Mouse (Mus musculus) urinary bladder, postnatal 10 days (tissue): Measurements from ENCODE around the gene Sfta2.

Experiments
- DNase-seq: peaks from one replicate; pipeline ENCODE4 v3.0.0; 2022; ENCODE audit warnings: low spot score

Sfta2 gene

DNA sequence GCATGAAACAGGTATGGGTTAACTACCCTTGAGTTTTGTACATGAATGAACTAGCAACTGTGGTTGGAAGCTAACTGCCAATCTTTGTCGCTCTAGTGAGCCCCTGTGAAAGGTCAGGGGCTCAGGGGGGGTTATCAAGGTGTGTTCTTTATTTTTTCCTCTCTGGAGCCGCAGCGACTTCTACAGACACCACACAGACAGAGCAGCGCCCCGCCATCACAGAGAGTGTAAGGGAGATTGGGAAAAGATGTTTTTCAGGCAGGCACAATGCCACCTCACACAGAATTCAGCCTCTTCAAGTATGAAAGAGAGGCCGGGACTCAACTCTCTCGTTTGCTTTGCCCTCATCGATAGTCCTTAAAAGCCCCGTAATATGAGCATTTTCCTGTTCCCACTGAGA, 9.2 kb upstream of the Sfta2 start:
- DNase-seq, result no peak

DNA sequence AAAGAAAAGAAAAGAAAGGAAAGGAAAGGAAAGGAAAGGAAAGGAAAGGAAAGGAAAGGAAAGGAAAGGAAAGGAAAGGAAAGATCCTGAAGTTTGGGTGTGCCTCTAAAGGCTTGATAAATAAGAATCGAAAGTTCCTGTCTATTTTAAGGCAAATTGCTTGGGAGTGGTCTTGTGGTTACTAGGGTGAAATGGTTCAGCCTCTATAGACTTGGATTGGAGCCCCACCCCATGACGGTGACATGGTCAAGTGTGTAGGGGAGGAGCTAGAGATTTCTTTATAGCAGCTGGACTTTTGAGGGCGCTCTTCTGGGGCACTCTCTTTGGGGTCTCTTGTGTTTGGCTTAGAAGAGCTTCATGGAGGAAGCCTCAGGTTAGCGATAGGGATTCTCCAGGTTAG, 7.6 kb upstream of the Sfta2 start:
- DNase-seq, result no peak

DNA sequence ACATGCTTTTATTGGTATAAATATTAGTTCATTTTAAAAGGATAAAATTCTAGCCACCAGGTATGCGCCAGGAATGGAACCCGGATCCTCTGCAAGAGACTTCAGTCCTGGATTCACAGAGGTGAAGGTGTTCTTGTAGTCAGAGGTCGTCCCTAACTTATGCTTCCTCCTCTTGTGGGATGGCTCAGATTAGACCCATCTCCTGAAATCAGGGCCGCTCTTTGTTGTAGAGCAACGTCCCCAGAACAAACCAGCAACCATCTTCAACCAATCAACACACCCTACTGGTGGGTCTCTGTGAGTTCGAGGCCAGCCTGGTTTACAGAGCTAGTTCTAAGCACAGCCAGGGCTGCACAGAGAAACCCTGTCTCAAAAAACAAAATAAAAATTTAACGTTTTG, 6.9 kb upstream of the Sfta2 start:
- no peak for DNase-seq

DNA sequence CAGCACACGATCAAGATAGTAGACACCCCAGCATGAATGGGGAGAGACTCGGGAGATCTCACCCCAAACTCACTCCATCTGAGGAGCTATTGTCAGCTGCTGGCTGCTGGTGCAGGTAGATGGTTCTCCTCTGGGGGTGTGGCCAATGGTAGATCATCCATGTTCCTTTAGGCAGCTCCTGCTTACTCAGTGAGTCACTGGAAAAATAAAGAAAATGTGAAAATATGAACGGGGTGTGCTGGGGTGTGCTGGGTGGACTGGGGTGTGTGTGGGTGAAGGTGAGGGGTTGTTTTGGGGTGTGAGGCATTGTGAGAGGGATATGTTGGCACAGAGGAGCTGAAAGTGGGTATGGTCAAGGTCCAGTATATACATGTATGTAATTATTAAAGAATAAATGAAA, 4.0 kb upstream of the Sfta2 start:
- DNase-seq, result no peak

DNA sequence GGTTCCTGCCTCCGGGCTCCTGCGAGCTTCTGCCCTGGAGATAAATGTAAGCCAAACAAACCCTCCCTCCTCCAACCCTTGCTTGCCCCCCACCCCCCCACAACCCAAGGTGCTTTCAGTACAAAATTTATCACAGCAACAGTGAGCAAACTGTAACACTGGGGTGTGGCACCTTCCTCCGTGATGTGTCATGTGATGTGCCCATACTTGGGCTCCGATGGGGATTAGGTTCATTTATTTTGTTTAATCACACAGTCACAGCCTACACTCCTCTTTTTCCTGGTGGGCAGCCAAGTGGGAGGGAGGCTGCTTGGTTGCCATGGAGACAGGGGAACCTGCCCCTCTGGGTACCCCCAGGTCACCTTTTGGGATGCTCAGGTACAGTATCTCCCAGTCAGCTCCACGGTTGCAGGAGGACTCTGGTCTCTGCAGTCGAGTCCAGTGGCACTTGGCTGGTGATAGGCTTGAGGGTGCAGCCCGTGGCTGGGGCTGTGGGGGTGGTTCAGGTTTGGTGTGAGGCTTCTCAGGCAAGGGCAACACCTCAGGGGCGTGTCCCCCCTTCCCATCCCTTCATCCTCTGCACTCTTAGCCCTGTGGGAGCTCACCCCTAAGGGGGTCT, 496 bp downstream of the Sfta2 start:
- no peak for DNase-seq

DNA sequence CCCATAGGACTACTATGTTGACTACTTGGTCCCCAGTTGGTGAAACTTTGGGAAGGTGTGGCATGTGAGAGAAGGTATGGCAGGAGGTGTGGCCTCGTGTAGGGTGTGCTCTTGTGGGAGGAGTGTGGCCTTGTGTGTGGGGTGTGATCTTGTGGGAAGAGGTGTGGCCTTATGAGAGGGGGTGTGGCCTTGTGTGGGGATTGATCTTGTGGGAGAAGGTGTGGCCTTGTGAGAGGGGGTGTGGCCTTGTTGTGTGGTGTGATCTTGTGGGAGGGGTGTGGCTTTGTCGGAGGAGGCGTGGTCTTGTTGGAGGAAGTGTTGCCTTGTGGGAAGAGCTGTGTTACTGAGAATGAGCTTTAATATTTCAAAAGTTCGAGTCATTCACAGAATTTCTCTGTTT, 15.8 kb downstream of the Sfta2 start:
- DNase-seq, result no peak

DNA sequence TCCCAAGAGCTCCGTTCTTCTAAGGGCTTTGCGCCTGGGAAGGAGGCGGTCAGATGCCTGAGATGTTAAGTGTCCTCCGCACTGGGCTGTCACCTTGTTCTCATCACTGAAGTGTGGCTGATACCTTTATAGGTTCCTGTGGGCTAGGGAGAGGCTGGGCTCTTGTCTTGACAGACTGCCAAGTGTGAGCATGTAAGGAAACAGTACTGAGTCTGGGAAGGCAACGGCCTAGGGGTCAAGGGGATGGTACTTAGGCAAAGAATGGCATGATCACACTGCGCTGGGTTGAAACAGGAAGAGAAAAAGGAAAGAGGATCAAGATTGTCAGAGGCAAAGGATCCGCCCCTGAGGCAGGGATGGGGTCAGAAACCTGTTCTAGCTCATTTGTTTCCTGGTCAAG, 25.2 kb downstream of the Sfta2 start, which contains the start of gene Gm9573:
Gene Gm9573 (minus strand): TSS at position 101 of the 400 bp plus-strand sequence.
- DNase-seq, result no peak

DNA sequence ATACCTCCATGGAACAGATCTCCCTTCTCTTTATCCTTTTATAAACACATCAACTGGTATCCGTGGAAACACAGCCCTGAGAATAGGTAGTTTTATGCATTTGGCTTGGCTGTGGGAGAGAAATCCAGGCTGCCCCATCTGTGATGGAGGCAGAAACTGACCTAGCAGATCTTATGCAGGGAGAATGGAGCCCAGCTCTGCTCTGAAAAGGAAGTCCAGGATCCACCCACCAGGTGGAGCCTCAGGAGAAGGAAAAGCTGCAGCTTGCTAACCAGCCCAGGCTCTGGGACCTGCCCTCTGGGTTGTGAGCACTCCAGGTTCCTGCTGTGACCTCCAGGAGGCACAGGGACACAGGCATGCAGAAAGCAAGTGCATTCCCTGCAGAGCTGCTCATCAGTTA, 32.6 kb downstream of the Sfta2 start:
- no peak for DNase-seq

DNA sequence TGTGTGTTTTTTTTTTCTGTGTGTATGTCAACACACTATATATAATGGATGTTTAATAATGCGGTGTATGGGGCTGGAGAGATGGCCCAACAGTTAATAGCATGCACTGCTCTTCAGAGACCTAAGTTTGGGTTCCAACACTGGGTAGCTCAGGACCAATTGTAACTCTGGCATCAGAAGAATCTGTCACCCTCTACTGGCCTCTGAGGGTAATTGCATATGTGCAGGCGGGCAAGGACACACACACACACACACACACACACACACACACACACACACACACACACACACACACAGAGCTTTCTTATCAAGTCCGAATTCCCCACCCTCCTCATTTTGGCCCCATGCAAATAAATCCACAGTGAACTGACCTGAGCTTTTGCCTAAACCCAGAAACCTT, 33.9 kb downstream of the Sfta2 start:
- DNase-seq, result no peak

DNA sequence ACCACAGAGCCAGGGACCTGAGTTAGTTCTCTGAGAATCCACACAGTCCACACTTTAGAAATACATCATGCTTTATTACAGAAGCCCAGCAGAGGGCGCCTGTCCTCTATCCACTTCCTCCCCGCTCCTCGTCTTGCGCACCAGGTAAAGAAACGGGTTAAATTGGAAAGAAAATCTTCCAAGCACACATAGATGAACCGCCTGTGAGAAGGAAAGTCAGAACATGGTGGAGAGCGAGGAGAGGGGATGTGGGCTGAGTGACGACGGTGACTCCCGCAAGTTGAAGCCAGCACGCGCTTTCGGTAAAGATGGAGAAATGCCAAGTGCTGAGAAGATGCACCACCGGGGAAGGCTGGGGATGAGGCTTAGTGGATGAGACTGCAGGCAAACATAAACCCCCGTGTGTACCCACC, 34.4 kb downstream of the Sfta2 start:
- DNase-seq, result no peak

DNA sequence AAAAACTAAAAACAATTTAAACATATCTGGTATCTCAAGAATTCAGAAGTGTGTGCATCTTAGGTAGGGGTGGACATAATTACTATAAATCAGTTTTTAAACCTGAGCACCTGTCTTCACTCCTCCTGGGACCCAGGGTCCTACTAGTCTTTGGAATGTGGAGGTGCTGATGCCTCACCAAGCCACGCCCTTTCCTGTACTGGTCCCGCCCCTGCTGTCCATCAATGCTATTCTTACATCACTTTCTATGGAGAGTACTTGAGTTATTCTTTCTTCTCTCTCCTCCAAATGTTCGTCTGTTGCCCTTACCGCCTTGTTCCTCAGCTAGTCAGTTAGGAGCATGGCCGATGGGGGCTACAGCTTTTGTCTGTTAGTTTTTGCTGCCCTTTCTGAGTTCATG, 35.0 kb downstream of the Sfta2 start:
- DNase-seq, result no peak

DNA sequence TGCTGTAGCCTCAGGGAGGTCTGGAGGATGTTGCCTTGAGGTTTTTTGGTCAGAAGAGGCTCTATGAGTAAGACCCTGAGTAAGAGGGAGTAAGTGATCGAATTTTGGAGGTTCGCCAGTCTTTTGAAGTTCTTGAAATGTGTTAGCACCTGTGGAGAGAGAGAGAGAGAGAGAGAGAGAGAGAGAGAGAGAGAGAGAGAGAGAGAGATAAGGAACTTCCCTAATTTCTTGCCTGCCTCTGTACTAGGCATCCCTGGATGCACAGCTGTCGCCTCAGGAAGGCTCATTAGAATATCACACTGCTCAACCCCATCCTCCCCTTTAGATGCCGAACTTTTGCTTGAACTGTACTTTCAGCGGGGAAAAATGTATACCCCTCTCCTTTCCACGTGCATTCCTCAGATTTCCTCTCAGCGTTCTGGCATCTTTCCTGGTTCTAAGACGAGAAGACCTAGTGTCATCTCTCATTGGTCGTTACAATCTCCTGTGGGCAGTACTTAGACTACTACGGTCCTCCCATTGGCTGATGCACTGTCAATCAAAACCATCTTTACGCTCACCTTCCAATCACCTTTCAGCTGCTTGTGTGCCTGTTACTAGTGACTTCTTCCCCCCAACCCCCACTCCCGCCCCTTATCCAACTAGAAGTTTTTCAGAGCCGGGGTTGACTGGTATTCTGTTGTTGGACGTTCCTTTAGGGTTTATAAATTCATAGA, 37.3 kb downstream of the Sfta2 start:
- DNase-seq, result no peak

DNA sequence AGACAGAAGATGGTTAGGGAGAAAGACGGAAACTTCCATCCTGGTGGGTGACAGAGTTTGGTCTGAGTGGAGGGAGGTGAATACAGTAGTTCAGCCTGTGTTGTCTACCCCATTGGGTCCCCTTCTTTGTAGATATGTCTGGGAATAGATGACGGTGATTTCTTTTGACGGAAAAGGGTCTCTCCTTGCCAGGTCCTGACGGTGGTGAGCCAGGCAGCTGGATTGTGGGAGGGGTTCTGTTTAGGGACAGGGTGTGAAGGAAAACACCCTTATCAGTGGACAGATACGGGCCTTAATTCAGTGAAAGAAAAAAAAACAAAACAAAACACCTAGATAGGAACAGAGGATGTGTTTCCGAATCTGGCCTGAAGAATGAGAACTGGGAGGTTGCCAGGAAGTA, 38.0 kb downstream of the Sfta2 start:
- no peak for DNase-seq

DNA sequence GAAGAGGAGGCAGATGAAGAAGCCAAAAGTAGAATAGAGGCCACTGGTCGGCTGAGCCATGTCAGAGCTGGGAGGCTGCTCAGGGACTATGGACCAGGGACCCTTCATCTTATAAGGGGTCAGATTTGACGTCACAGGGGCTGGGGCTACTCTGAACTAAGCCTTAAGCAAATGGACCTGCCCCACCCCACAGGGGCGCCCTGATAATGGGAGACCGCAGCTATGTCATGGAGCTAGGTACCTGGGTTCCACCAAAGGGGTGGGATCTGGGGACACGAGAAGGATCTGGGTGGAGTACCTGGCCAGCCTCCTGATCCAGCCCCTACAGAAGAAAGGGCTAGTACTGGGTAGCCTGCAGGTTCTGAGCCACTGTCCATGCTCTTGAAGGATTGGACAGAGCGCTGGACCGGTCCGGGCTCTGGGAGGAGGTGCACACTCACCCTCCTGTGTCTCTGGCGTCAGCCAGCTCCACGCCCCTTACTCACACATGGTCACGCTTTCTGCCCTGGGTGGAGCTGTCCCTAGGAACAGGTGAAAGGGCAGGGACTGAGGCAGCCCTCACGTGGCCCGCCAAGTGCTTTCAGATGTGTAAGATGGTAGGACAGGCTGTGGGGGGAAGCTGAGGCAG, 42.4 kb downstream of the Sfta2 start, which contains the start of gene Mucl3:
Gene Mucl3 (minus strand): TSS at position 87 of the 628 bp plus-strand sequence.
- no peak for DNase-seq

DNA sequence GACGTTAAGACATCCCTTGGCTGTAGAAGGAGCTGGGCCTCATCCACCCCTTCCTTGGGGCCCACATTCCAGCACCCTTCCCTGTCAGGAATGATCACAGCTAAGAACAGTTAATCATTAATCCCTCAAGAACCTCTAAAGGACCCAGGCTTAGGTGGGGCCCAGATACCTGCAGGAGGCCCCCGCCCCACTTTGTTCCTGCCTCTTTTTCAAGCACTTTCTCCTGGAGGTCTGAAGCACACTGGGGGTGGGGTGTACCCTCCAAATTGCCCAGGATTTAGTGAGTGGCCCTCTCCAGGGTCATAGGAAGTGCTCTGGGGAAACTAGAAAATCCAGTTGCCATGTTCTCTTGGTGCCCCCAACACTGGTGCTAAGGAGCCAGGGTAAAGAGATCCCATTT, 48.1 kb downstream of the Sfta2 start:
- no peak for DNase-seq

DNA sequence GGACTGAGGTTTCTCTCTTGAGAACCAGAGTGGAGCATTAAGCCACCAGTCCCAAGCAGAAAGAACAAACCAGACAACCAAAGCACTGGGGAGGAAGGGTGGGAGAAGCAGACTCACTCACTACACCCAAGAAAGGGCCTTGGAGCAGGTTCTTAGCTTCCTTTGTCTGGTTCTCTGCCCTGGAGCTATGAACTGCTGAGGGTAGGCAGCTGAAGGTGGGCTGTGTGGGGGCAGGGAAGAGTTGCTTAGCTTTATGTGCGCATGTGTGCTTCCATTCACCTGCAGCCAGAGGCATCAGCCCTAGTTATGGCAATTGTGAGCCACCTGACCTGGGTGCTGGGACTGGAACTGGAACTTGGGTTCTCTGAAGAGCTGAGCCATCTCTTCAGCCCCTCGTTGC, 51.7 kb downstream of the Sfta2 start:
- no peak for DNase-seq

DNA sequence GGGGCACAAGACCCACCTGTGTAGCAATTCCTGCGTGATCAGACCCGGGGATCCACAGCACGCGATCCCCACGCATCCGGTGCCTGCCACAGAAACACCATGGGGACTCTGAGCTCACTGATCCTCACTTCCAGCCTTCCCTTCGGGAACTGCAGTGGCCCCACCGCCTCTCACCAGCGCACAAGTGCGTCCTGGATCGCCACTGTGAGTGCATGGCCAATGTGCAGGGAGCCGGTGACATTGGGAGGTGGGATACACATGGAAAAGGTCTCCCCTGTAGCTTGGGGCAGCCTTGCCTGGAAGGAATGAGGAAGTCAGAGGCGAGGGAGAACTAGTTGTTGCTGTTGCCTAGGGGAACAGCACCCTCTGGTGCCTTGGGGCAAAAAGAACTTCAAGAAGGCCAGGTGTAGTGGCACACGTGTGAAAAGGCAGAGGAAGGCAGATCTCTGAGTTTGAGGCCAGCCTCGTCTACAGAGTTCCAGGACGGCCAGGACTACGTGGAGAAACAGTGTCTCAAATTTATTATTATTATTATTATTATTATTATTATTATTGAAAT, 64.7 kb downstream of the Sfta2 start:
- DNase-seq, result no peak

DNA sequence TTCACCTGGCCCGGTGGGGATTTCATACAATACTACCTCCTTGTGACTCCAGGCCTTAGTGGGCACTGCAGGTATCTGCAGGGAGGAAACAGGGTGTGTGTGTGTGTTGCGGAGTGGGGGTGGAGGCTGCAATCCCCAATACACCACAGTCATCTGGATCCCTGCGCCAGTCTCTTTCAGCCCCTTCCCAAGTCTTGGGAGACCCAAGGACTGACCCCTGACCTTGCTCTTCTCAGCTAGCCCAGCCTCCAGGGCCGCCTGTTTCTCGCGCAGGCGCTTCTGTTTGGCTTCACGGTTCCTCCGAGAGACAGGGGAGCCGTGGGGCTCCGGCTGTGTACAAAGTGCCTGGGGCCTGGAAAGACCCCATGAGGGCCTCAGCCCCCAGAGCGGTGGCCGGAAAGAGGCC, 65.5 kb downstream of the Sfta2 start:
- no peak for DNase-seq

DNA sequence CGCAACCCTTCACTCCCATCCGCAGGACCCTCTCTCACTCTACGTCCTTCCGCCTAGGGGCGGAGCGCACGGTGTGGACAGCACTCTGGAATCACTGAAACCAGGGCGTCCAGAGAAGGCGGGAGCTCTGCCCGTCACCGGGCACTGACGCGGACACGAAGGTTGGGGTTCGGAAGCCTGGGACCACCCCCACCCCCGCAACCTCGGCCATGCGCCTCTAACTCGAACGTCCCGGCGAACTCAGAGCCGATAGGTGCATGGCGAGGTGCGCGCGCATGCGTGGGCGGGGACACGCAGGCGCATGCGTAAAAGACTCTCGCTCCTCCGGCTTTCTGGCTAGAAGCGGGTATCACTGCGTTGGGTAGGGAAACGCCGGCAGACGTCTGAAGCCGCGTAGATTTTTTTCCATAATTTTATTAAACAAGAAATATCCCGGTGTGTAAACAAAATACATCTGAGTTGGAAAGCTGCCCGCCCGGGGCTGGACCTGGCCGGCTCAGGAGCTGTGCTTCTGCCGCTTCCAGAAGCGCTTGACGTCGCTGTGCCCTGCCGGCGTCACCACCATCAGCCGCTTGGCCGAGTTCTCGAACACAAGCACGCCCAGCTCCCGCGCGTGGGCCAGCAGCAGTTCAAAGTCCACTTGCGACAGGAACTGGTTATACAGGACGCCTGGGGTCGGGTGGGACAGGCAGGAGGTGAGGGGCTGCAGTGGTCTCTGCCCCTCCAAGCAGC, 66.2 kb downstream of the Sfta2 start, which contains the start of gene Vars2:
Gene Vars2 (minus strand): TSS at position 259 of the 732 bp plus-strand sequence.
- peak; percentile 89 for DNase-seq

DNA sequence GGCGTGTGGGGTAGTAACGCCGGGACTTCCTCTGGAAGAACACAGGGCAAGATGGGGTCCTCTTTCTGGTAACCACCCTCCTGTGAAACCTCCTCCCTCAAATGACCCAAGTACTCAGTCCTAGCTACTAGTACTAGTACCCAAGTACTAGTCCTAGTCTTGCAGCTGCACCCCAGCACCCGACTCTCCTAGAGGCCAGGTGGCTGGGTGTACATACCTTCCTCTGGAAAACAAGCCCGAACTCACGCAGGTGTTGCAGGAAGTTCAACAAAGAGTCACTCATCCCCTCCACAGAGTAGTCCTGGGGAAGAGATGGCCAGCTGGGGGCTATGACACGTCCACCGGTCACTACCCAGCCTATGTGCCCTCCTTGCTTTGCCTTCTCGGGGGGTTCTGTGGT, 68.4 kb downstream of the Sfta2 start:
- DNase-seq, result no peak

DNA sequence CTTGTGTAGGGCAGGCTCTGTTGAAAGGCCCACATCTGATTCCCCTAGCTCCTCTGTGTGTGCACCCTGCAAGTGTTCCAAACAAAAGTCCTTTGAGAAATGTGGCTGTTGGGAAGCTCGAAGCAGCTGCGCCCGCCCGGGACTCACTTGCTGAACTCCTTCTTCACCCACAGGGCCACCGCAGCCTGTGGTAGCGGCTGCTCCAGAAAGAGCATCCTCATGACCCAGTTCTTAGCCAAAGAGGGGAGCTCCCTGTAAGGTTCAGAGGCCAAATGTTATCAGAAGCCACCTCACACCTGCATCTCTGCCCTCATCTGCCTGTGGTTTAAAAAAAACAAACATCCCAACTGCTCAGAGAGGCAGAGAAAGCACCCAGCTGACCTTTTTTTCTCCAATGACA, 70.5 kb downstream of the Sfta2 start:
- DNase-seq, result no peak

DNA sequence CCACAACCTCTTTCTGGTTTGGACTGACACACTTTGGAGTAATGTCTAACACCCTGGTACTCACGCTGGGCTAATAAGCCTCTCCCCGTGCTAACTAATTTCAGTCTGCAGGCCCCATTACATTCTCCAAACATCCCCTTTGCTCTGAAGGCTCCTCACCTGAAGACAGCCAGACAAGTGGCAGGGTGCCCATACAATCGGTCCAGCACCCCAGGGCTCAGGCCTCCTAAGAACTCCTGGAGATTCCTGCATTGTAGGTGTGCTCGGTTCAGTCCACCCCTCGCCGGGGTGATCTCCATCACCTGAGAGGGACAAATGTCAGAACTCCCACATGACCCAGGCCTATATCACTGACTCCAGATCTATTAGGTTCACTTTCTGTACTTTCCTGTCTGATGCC, 71.2 kb downstream of the Sfta2 start:
- DNase-seq, result no peak
